Mouse (Mus musculus) ES-E14 (cell line): ENCODE results near the gene Vars.

Experiments used
- CHD2 ChIP-seq: IDR thresholded peaks from 2 replicates; pipeline ENCODE4 v1.6.1; 2014; ENCODE audit warnings: mild to moderate bottlenecking, low read depth, low read length, inconsistent platforms
- HCFC1 ChIP-seq: IDR thresholded peaks from 2 replicates; pipeline ENCODE4 v1.6.1; 2012; ENCODE audit warnings: low read length, inconsistent platforms, borderline replicate concordance; ENCODE audit not compliant: insufficient read depth
- ZNF384 ChIP-seq: IDR thresholded peaks from 2 replicates; pipeline ENCODE4 v1.6.1; 2012; ENCODE audit warnings: low read depth, low read length, inconsistent platforms

- TF ChIP-seq ZNF384 (no peak), HCFC1 (no peak), CHD2 (no peak)
These were observed 44.9 kb upstream of the Vars start for GRCm38 (mm10) chr17:34955884-34956283.
